Mouse (Mus musculus) neural tube, embryonic 14.5 days (tissue): ENCODE results near the gene Snx29. TPM values are rescaled to one million over a fixed set of nuclear protein-coding genes. Genes with fewer than 3 reads are reported as not detected.

Source experiments
- ATAC-seq: fragments of 200-750 bp; cut with Nextera tagmentation; 2 replicates; pipeline ENCODE4 v1.8.0; 2017; ENCODE audit warnings: low read depth, mild to moderate bottlenecking, moderate TSS enrichment, moderate library complexity
- H3K27ac ChIP-seq: fragments of 300-500 bp; sonication (generic); 2 replicates; pipeline ENCODE4 v1.5.1; 2014; ENCODE audit warnings: low read depth, mild to moderate bottlenecking, control low read depth, low read length, moderate library complexity, mixed read lengths
- H3K27me3 ChIP-seq: fragments of 300-500 bp; sonication (generic); 2 replicates; pipeline ENCODE4 v1.6.1; 2014; ENCODE audit warnings: low read length; ENCODE audit not compliant: control insufficient read depth, insufficient read depth
- H3K36me3 ChIP-seq: fragments of 300-500 bp; sonication (generic); 2 replicates; pipeline ENCODE4 v1.6.1; 2014; ENCODE audit warnings: low read length, mixed read lengths; ENCODE audit not compliant: control insufficient read depth, insufficient read depth
- H3K4me1 ChIP-seq: fragments of 300-500 bp; sonication (generic); 2 replicates; pipeline ENCODE4 v1.6.1; 2014; ENCODE audit warnings: low read length; ENCODE audit not compliant: control insufficient read depth, insufficient read depth
- H3K4me2 ChIP-seq: fragments of 300-500 bp; sonication (generic); 2 replicates; pipeline ENCODE4 v1.6.1; 2014; ENCODE audit warnings: mild to moderate bottlenecking, low read depth, low read length, control low read depth
- H3K4me3 ChIP-seq: fragments of 300-500 bp; sonication (generic); 2 replicates; pipeline ENCODE4 v1.5.1; 2014; ENCODE audit warnings: low read depth, low read length, control low read depth, mixed read lengths
- H3K9ac ChIP-seq: fragments of 300-500 bp; sonication (generic); replicated peaks from 2 replicates; pipeline ENCODE4 v1.6.1; 2014; ENCODE audit warnings: low read depth, mild to moderate bottlenecking, control low read depth, low read length, mixed read lengths
- H3K9me3 ChIP-seq: fragments of 300-500 bp; sonication (generic); 2 replicates; pipeline ENCODE4 v1.6.1; 2016; ENCODE audit warnings: low read length; ENCODE audit not compliant: control insufficient read depth
- WGBS: fragments of 180-500 bp; shearing (Covaris S2); extraction: QIAGEN DNeasy Blood & Tissue Kit; methylation state at CpG from one replicate; pipeline ENCODE4 v1.1.7; 2014; 5-methylcytosine and 5-hydroxymethylcytosine counted together
- polyA plus RNA-seq: library from polyadenylated mRNA; unstranded; fragments of >200 nt; fragmentation: Nextera tagmentation; extraction: Ambion mirVana; gene quantifications from 2 replicates; pipeline ENCODE4 v1.2.1, GENCODE M21; 2014

Snx29 gene
- polyA plus RNA-seq, 1 experiment from 2014 or later = 21.5 TPM

GRCm38 (mm10) chr16:11396570-11396969 is 73.9 kb downstream of the Snx29 start:
- Histone ChIP-seq H3K9ac (no peak overlapping the region), H3K9me3 (no peaks in the 10 kb centered on the region), H3K4me2 (no peak overlapping the region), H3K4me1 (no peaks in the 10 kb centered on the region), H3K4me3 (no peak overlapping the region), H3K27me3 (no peaks in the 10 kb centered on the region), H3K36me3 (no peaks in the 10 kb centered on the region), H3K27ac (no peak overlapping the region)
- ATAC-seq = no peak
- WGBS = 70% methylated on average over 2 of the region's 2 CpGs

DNA sequence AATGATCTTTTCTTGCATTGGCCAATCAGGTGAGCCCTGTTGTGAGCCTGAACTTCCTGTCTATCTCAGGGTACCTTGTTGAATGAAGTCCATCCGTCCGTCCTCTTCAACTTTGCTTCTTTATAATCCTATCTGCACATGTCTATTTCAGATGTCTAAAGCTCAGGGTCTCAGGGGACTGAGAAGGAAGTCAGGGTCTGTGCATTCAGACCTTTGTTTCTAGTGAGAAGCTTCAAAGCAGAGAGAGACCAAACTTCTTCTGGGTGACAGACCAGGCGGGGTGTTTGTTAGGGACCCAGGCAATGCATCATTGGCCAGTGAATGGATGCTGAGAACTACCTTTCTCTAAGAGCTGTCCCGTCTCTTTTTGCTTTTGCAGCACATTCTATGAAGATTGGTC is 76.7 kb downstream of the Snx29 start:
- no peak overlapping the region for H3K4me3 ChIP-seq
- 91% methylated on average over 4 of the region's 4 CpGs for WGBS
- H3K9me3 ChIP-seq = no peaks in the 10 kb centered on the region
- no peak overlapping the region for H3K9ac ChIP-seq
- no peaks in the 10 kb centered on the region for H3K27me3 ChIP-seq
- H3K36me3 ChIP-seq = 0 out of 2 replicates have a peak, but pooled peaks cover 3% of the 10 kb centered on the region
- H3K27ac ChIP-seq = no peak overlapping the region
- H3K4me2 ChIP-seq = no peak overlapping the region
- no peaks in the 10 kb centered on the region for H3K4me1 ChIP-seq
- no peak for ATAC-seq

GRCm38 (mm10) chr16:11399845-11400565 is 77.3 kb downstream of the Snx29 start:
- H3K4me3 ChIP-seq = no peak overlapping the region
- no peak overlapping the region for H3K9ac ChIP-seq
- H3K4me2 ChIP-seq = no peak overlapping the region
- H3K36me3 ChIP-seq = 0 out of 2 replicates have a peak, but pooled peaks cover 3% of the 10 kb centered on the region
- ATAC-seq = no peak
- H3K4me1 ChIP-seq = no peaks in the 10 kb centered on the region
- 95% methylated on average over 6 of the region's 6 CpGs for WGBS
- no peaks in the 10 kb centered on the region for H3K27me3 ChIP-seq
- no peaks in the 10 kb centered on the region for H3K9me3 ChIP-seq
- H3K27ac ChIP-seq = no peak overlapping the region

DNA sequence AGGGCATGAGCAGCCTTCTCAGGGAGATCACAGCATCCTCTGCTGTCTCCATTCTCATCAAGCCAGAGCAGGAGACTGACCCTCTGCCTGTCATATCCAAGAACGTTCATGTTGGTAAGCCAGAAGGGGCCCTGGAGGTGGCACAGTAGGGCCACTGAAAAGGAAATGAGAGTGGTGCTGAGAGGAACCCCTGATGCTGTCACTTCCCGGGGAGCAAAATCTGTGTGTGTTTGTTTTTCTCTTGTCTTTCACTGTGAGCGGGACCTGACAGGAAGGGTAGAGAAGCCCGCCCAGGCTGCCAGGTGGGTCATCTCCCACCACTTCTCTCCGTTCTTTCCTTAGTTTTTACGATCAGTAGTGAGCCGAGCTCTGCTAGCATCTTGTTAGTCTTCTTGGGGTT is 78.2 kb downstream of the Snx29 start:
- ATAC-seq = no peak
- Histone ChIP-seq H3K27me3 (no peaks in the 10 kb centered on the region), H3K4me1 (no peaks in the 10 kb centered on the region), H3K27ac (no peak overlapping the region), H3K9me3 (no peaks in the 10 kb centered on the region), H3K4me3 (no peak overlapping the region), H3K36me3 (0 out of 2 replicates have a peak, but pooled peaks cover 3% of the 10 kb centered on the region), H3K9ac (no peak overlapping the region), H3K4me2 (no peak overlapping the region)
- 63% methylated on average over 7 of the region's 7 CpGs for WGBS

DNA sequence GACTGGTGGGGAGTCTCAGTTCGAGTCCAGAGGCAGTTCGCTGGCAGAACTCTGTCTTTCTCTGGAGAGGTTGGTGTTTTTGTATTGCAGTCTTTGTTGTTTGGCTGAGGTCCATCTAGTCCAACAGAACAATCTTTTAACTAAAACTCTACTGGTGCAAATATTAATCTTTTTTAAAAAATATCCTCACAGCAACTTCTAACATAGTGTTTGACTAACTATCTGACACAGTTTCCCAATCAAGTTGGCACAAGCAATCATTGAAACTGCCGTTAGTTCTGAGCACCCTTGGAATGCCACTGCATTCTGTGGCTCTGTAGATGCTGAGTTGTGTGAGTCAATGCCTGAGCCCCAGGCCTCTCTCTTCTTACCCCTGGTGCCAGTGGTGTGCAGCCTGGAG is 82.5 kb downstream of the Snx29 start:
- no peaks in the 10 kb centered on the region for H3K4me1 ChIP-seq
- no peak overlapping the region for H3K9ac ChIP-seq
- no peak overlapping the region for H3K4me3 ChIP-seq
- H3K27me3 ChIP-seq = no peaks in the 10 kb centered on the region
- no peak overlapping the region for H3K4me2 ChIP-seq
- no peaks in the 10 kb centered on the region for H3K9me3 ChIP-seq
- 0 out of 2 replicates have a peak, but pooled peaks cover 3% of the 10 kb centered on the region for H3K36me3 ChIP-seq
- 81% methylated on average over 3 of the region's 3 CpGs for WGBS
- no peak for ATAC-seq
- no peak overlapping the region for H3K27ac ChIP-seq

DNA sequence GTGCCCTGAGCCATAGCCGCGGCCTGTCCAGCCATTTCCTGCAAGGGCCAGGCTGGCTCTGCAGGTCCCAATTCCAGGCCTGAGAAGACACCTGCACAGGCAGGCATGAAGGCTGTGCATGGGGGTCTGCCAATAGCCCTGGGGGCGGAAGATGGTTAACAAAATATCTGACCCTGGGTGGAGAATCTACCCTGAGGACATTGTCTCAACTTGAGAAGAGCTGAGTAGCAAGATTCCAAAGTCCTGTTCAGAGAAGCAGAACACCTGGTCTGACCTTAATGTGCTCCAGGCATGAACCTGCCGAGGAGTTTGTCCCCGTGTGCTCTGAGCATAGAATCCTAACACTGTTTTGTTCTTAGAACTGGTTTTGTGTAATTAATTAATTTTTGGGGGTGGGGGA is 83.5 kb downstream of the Snx29 start:
- 96% methylated on average over 5 of the region's 5 CpGs for WGBS

DNA sequence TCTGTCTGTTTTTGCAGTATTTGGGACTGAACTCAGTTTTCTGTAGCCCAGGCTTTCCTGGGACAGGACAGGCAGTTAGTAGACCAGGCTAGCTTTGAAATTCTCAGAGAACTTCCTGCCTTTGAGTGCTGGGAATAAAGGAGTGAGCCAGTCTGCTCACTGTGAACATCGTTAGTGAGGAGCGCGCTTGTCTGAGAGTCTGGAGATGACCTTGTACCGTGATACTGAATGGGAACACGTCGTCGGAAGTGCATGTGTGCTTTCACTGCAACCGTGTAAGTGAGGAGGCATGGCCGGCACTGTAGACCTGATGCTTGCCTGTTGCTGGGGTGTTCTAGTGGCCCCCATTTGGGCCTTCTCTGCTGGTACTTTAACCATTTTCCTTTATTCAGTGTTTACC is 83.9 kb downstream of the Snx29 start:
- H3K27me3 ChIP-seq = no peaks in the 10 kb centered on the region
- no peak overlapping the region for H3K9ac ChIP-seq
- 0 out of 2 replicates have a peak, but pooled peaks cover 3% of the 10 kb centered on the region for H3K36me3 ChIP-seq
- no peak overlapping the region for H3K4me3 ChIP-seq
- no peaks in the 10 kb centered on the region for H3K4me1 ChIP-seq
- WGBS = 90% methylated on average over 9 of the region's 9 CpGs
- no peak overlapping the region for H3K27ac ChIP-seq
- no peak overlapping the region for H3K4me2 ChIP-seq
- ATAC-seq = no peak
- H3K9me3 ChIP-seq = no peaks in the 10 kb centered on the region

More for the DNA sequence above, 83.5 kb downstream of the Snx29 start:
- ATAC-seq = no peak
- no peaks in the 10 kb centered on the region for H3K27me3 ChIP-seq
- H3K4me2 ChIP-seq = no peak overlapping the region
- H3K4me3 ChIP-seq = no peak overlapping the region
- no peaks in the 10 kb centered on the region for H3K9me3 ChIP-seq
- H3K27ac ChIP-seq = no peak overlapping the region
- no peaks in the 10 kb centered on the region for H3K4me1 ChIP-seq
- 0 out of 2 replicates have a peak, but pooled peaks cover 3% of the 10 kb centered on the region for H3K36me3 ChIP-seq
- no peak overlapping the region for H3K9ac ChIP-seq

- WGBS = 90% methylated on average over 8 of the region's 8 CpGs
- no peak overlapping the region for H3K27ac ChIP-seq
- H3K4me1 ChIP-seq = no peaks in the 10 kb centered on the region
- no peak overlapping the region for H3K4me2 ChIP-seq
- H3K9me3 ChIP-seq = no peaks in the 10 kb centered on the region
- no peak for ATAC-seq
- H3K4me3 ChIP-seq = no peak overlapping the region
- no peaks in the 10 kb centered on the region for H3K27me3 ChIP-seq
- H3K36me3 ChIP-seq = 0 out of 2 replicates have a peak, but pooled peaks cover 3% of the 10 kb centered on the region
- H3K9ac ChIP-seq = no peak overlapping the region
Observed at GRCm38 (mm10) chr16:11407932-11408620, 85.4 kb downstream of the Snx29 start.

GRCm38 (mm10) chr16:11408726-11409125 is 86.0 kb downstream of the Snx29 start:
- Histone ChIP-seq H3K27me3 (no peaks in the 10 kb centered on the region), H3K4me1 (no peaks in the 10 kb centered on the region), H3K4me2 (no peak overlapping the region), H3K9ac (no peak overlapping the region), H3K36me3 (no peaks in the 10 kb centered on the region), H3K27ac (no peak overlapping the region), H3K4me3 (no peak overlapping the region), H3K9me3 (no peaks in the 10 kb centered on the region)
- no peak for ATAC-seq
- WGBS = 96% methylated on average over 4 of the region's 4 CpGs
